Mouse (Mus musculus) spleen, adult 2 months (tissue): ENCODE measurements around the gene Nabp1.

Experiments used
- CTCF ChIP-seq: fragments of 200-500 bp; IDR thresholded peaks from 2 replicates; pipeline ENCODE4 v1.5.1; 2011; ENCODE audit warnings: mild to moderate bottlenecking, inconsistent platforms; ENCODE audit not compliant: insufficient read depth, insufficient read length, insufficient replicate concordance; ENCODE audit errors: extremely low read depth
- POLR2A ChIP-seq: fragments of 200-500 bp; IDR thresholded peaks from 2 replicates; pipeline ENCODE4 v1.6.1; 2011; ENCODE audit warnings: low read depth, low read length, inconsistent platforms

GRCm38 (mm10) chr1:51448789-51449188, 29.4 kb downstream of the Nabp1 start:
- TF ChIP-seq POLR2A (no peak), CTCF (no peak)
